Mouse (Mus musculus) A20 (cell line): ENCODE results near the gene Rab5c.
A peak's percentile ranks its signal among the peaks of the same experiment; 100 is the strongest.

ENCODE experiments used
- DNase-seq: peaks from one replicate; pipeline ENCODE4 v3.0.0-alpha.2; 2011; ENCODE audit warnings: low read depth, low spot score

Gene Rab5c

DNA sequence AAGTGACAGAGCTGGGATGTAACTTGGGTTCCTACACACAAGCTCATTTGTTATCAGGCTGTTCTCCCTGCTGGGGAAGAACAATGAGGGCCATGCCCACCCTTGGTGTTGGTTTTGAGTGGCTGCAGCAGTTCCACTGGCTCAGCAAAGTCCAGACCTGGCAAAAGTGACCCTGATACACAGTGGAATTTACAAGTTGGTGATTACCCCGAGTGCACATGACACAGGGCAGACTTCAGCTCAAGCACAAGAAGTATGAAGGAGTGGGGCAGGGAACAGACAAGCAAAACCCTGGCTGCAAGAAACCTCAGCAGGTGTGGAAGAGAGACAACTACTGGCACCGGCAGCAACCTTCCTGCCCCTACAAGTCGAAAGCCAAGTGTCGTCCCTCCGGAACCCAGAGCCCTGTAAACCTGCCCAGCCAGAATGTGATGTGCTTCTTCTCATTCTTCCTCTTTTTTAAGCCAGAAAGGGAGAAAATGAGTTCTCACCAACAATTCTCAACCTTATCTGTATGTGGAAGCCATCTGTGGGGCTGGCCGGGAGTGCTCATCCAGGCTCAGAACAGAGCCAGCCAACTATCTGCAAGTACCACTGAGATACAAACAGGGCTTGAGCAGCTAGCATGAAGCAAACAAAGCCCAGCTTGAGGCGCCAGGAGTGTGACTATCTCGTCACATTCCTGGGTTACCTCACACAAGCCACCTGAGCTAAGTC, 16.1 kb downstream of the Rab5c start:
- DNase-seq, result no peak

DNA sequence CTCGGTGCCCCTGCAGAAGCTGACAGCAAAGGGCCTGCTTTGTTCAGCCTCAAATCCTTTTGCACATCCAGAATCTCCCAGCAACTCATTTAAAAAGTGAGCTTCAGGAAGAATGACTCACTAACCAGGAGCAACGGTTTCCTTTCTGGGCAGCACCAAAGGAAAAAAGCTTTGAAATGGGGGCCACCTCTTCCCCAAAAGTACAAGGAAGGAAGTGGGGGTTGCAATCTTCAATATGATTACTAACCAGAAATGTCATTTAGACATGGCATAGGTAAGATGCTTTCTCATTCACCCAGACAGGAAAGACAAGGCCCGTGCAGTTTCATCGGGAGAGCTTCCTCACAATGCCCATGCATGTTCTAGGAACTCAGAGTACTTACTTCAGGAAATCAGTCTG, 16.8 kb downstream of the Rab5c start:
- no peak for DNase-seq

DNA sequence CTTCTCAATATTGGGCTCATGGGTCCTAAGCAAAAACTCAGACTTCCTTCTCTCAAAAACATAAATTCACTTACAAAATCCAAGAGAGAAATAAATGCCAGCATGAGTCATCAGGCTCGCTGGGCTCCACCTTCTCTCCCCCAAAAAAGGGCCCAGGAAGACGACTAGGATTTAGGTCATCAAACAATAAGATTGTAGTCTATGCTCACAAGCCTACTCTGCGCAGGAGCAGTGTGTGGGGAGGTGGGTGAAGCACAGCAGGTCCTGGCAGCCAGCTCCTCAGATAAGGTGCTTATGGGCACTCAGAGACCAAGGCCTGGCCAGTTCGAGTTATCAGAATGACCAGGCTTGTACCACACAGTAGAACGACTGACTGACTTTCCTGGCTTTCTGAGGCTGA, 17.7 kb downstream of the Rab5c start:
- DNase-seq, result no peak

DNA sequence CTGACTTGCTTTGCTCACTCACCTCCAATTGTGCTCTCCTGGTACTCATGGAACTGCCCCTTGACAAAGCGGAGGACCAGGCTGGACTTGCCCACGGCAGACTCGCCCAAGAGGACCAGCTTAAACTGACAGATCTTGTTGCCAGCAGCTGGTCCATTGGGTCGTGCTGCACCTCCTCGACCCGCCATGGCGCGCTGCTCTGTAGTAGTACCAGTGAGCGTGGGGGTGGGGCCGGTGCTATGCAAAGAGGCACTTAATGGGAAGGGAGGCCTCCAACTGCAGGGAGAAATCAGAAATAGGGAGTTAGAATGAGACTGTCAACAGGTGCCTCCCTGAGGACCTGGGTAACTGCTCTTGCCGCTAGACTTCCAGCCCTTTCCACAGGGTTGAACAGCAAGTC, 18.1 kb downstream of the Rab5c start:
- no peak for DNase-seq

DNA sequence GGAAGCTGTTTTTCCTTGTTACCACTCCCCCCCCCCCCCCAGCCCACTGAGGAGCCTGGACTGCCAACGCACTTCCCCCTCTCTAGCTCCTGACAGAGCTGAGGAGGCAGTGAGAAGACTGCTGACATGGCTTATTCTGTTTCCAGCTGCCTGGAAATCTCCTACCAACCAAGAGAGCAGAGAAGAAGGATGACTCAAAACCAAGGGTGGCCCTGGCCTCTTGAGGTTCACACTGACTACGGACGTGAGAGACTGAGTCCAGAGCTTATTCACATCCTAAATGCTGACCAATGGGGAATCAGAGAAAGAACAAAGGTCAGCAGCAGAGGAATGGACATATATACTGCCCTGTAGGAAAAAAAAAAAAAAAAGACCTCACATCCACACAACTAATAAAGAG, 18.7 kb downstream of the Rab5c start:
- no peak for DNase-seq

DNA sequence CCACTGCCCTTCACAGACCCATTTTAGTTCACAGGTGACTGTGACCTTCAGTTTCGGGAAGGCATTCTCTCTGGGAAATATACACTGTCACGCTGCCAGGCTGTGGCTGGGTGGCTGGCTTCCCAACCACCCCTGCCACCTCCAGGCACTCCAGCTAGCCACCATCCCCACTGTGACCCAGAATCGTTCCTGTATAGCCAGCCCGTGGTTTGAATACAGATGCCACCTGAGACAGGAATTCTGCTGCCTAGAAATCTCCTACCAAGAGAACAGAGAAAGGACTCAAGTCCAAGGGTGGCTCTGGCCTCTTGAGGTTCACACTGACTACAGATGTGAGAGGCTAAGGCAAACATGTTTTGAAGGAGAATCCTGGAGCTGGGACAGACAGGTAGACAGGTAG, 19.1 kb downstream of the Rab5c start:
- DNase-seq, result no peak

DNA sequence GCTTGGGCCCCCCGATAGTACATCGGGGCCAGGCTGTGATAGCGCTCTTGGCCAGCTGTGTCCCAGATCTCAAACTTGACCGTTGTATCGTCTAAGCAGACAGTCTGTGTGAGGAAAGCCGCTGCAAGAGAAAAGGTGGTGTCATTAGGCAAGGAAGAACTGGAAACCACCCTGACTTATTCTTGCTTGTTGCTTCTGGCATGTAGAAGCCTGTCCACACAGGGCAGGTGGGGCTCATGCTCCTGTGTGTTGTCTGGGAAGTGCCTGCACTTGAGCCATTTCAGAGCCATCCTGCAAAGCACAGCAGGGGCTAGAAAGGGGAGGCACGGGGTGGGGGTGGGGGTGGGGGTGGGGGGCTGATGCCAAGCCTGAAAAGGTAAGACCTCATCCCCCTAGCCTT, 19.6 kb downstream of the Rab5c start:
- no peak for DNase-seq

DNA sequence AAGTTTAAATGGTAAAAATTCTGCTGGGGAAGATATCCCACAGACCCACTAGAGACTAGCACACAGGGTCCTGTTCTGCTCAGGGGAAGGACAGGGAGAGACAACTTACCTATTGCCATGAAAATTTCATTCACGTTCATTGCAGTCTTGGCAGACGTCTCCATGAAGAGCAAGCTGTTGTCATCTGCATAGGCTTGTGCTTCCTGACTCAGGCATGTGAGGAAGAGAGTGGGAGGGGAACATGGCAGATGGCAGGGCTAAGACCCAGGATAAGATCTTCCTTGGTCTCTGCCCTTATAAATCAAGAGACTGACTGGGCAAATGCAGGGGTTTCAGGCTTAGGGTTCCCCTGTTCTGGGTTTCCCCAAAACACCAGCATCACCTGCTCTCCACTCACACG, 21.4 kb downstream of the Rab5c start:
- no peak for DNase-seq

DNA sequence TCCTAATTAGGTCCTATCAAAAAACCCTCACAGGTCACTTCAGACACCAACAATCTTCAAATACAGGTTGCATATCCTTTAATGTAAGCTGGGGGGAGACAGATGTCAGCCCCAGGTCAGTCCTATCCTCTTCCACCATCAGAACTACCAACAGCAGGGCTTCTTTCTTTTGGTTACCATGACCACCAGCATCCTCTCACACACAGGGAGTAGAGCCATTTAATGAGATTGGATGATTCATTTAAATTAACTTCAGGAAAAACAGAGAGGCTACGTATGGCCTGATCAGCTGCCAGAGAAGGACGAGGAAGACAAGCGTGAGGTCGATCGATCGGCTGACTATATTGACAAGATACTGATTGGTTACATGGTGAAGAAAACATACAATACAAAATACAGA, 23.1 kb downstream of the Rab5c start:
- no peak for DNase-seq

DNA sequence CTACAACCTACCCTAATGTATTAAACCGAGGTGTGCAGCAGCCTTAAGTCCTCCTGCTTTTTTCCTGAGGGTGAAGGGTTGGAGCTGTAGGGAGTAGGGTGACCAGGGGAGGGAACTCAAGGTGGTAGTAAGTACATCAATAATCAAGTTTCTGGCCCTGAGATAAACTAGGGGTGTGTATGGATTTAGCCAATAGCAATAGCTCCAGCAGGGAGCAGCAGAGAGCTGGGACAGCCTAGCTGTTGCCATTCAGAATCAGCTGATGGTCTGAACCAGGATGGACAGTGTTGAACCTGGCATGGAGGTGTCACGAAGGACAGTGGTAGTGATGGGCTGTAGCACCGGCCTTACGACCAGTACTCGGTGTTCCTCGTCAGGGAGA, 23.5 kb downstream of the Rab5c start:
- peak; percentile 69 for DNase-seq

DNA sequence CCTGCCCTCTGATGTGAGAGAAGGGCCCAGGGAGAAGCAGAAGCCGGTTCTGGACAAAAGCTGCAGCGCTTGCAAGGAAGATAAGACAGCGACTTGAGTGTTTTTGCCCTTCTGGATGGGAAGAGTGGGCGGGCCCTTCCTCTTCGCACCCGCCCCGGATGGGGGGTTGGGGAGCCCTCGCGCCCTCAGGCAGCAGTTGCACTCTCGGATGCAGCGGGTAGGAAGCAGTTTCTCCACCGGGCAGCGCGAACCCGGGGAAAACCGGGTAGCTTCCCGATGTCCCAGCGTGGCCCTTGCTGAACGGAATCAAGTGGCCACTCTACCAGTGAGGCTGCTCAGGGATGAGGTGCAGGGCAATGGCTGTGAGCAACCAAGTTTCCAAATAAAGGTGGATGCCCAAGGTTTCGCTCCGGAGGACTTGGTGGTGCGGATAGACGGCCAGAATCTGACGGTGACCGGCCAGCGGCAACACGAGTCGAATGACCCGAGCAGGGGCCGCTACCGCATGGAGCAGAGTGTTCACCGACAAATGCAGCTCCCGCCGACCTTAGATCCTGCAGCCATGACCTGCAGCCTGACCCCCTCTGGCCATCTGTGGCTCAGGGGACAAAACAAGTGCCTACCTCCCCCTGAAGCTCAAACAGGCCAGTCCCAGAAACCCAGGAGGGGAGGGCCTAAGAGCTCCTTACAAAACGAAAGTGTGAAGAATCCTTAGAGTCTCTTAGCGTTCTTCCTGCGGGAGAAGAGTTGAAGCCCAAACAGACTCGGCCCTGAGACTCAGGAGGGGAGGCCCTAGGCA, 24.1 kb downstream of the Rab5c start, which contains the start of gene Hspb9:
Hspb9 (plus strand) TSS at position 116 of the 799 bp plus-strand sequence.
- DNase-seq, result no peak

DNA sequence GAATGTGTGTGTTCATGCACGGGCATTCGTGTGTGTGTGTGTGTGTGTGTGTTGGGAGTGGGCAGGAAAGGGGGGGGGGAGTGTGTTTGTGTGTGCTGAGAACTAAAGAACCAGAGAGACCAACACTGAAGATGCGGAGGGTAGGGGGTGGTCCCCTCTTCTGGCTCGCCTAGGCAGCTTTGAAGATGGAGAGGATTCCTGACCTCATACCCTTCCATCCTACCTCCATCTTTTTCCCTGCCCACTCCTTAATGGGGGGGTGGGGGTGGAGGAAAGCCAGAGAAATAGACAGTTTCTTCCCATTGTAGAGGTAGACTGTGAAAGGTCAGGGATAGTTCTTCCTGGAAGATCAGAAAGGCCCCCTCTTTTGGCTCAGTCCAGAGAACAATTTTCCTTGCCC, 24.8 kb downstream of the Rab5c start:
- DNase-seq, result no peak

DNA sequence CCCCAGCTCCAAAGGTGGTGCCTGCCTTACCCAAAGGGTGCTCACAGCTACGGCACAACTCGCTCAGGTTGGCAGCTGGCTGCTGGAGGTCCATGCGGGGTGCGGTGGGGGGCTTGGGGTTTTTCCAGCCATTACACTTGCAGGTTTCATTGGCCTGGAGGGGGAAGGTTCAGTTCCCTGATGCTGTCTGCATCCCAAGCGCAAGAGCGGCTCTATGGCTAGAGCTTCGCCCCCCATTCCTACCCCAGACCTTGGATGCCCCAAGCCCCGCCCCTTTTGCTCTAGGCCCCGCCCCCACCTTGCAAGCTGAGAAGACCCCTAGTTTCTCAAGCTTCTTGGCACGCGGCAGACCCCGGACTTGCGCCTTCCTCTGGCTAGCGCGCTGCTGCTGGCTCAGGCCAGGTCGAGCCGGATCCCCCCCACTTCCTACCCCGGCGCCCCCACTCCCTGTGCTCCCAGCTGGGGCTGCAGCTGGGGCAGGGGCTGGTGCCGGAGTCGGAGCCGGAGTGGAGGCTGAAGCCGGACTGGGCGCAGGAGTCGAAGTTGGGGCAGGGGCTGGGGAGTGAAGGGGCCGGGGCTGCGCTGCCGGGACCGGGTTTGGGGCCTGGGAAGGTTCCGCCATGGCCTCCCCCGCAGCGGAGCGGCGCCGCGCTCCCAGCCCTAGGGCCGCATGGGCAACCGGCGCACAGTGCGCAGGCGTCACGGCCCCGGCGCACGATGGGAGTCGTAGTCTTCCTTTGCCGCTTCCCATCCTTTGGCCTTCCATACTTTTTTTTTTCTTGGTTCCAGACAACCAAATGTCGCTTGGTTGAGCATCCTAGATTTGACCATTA, 26.0 kb downstream of the Rab5c start, which contains the start of gene Kat2a:
Kat2a (minus strand) TSS at position 683 of the 833 bp plus-strand sequence.
- DNase-seq, result peak; percentile 78

DNA sequence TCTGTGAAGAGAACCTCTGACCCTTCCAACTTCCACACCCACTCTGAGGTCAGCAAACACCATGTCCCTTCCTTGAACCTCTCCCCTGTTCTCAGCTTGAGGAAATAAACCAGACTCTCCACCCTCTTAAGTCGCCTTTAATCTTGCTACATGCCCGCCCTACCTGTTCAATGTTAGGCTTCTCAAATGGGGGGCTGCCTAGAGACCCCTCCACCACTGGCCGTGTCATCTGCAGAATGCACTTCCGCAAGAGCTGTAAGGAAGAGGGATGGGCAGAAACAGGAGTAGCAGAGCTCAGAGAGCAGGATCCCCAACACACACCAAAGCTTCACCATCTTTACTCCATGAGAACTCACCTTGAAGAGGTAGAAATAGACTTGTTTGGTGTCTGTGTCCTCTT, 27.0 kb downstream of the Rab5c start:
- no peak for DNase-seq

DNA sequence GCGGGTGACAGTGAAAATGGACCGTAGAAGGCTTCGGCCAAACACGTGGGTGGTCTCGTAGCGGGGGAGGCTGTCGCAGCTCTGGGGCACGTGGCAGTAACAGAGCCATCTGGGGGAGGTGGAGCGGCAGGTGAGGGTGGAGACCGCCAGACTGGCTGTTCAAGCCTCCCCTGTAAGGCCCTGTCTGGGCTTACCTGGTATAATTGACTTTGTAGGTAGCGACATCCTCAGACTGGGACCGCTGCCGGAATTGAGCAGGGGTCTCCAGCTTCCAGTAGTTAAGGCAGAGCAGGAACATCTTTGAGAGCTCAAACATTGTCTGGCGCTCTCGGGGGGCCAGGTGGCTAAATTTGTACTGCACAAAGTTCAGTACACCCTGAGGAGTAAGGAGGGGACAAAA, 27.5 kb downstream of the Rab5c start:
- DNase-seq, result no peak

DNA sequence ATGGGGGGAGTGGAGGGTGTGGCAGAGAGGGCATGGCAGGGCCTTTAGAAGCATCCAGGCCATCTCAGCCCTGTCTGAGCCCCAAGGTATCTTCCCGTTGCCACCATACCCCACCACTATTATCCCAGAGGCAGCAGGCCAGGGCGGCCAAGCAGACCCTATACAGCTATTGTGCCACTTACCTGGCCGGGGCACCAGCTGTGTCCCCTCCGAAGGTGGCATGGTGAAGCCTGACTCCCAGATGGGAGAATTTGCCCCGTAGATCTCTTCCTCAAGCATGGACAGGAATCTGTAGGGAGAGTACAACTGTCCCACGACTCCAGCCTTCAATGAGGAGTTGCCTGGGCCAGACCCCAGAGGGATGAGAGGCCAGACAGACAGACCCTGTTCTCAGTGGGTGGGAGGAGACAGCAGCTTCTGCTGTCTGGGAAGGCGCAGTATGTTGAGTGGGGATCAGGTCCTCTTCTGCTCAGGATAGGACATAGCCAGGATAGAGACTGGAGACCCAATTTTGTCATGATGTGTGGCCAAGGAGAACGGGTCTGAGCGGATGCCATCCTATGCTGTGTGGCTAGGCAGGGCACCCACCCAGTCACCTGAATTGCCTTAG, 28.7 kb downstream of the Rab5c start:
- no peak for DNase-seq

DNA sequence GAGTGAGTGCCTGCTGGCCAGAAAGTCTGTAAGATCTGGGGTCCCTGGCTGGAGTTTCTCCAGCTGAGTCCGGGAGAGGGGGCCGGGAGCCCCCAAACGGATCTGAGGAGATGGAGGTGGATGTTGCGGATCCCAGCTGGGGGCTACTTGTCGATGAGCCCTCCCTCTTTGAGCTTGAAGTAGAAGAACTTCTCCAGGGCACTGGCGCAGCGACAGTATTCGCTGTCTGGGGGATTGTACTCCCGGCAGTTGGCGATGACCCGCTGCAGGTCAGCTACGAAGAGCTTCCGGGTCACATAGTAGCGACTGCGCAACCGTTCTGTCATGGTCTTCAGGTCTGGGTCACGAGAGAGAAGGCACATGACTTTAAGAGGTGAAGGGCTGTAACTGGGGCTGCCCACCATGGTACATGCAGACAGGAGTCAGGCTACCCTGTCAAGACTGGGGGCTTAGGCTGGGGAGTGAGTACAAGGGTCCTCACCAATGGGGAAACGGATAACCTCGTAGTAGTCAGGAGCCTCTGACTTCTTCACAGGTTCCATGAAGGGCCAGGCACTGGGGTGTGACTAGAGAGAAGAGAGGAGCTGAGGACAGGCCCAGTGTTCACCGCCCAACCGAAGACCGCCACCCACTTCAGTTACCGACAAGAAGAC, 32.8 kb downstream of the Rab5c start:
- no peak for DNase-seq

DNA sequence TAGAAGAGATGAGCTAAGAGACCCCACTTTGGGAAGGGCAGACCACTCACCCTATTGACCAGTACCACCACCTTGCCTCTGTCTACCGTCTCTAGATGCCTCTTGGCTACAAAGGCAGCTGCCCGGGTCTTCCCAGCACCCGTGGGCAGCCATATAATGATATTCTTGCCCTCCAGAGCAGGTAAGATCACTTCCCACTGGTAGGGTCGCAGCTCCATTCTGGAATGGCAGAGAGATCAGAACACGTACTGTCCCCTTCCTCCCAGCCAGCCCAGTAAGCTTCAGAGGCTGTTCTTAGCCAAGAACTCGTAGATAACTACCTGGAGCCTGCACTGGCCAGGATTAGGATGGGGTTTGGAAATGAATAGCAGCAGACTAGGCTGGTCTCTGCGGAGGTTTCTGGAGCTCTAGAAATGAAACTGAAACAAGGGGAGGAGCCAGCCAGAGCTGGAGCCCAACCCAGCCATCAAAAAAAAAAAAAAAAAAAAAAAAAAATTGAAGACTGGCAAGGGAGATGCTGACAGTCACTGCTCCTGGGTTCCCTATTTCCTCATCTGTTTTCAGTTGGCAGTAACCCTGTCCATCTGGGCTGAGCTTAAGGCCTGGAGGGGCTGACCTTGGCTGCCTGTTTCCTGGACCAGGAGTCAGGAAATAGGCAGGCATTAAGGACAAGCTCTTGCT, 34.0 kb downstream of the Rab5c start, which contains the start of gene Dhx58:
Dhx58 (minus strand) TSS at position 421 of the 681 bp plus-strand sequence.
- peak; percentile 61 for DNase-seq

DNA sequence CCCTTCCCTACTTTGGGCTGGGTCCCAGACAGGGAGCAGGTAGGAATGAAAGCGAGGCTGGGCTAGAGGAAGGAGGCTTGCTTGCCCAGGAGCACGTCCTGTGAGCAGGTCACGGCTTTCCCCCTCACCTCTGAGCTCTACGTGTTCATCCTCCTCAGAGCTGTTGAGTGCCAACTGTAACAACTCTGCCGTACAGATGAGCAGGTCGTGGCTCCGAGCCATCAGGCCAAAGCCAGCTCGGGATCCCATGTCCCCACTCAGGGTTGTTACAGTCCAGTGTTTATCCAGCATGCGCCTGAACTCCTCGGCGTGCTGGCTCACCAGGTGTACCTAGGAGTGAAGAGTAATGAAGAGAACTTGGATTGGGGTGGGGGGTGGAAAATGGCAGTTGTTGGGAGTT, 34.6 kb downstream of the Rab5c start:
- DNase-seq, result peak; percentile 22

DNA sequence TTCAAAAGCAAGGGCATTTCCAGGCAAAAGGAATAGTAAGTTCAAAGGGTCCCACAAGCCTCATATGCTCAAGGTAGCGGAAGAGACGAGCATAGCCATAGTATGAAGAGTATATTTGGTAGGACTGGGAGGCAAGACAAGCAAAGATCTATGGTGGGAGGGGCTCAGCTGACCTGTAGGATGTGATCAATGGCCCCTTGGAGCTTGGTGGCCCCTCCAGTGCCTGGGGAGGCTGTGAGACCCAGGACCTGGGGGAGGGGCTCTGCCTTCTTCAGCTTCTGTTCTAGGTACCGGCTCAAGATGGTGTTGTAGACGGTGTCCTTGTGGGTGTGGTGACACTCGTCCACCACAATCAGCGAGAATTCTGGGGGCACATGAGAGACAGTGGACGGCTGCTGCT, 35.1 kb downstream of the Rab5c start:
- DNase-seq, result no peak
